Mouse (Mus musculus): ENCODE data around the gene Cxcl14.
A peak's percentile ranks its signal among the peaks of the same experiment; 100 is the strongest.

GRCm38 (mm10) chr13:56266435-56266834 is 29.9 kb downstream of the Cxcl14 start:
- TF ChIP-seq POLR2A (IDR thresholded peaks at IDR 0.05; ENCODE audit: extremely low read depth, insufficient read depth, low read length) (no peak), CTCF (IDR thresholded peaks at IDR 0.05; ENCODE audit: low read depth, low read length) (peak; percentile 35; the same call in 1 of the 2 replicates)

Measured in liver, adult 2 months (tissue).